ENCODE assay signal across 20 mouse cellular contexts in the genomic region with DNA sequence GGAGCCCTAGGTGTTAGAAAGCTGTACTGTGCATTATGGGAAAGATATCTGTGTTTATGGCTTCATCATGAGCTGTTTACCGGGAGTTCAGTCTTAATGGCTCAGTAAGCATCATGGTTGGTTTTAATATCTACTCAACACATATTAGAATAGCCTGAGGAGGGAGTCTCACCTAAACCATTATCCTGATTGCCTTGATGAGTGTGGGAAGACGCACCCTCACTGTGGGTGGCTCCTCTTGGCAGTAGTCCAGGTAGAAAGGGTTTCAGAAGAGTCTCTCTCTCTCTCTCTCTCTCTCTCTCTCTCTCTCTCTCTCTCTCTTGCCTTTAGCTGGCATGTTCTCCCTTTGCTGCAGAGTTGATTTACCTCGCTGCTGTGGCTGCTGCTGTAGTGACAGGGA. TPM values are rescaled to one million over a fixed set of nuclear protein-coding genes. Genes with fewer than 3 reads are reported as not detected.
DNase-seq lines count a peak whose midpoint lies in the region; ATAC-seq and TF ChIP-seq lines count a peak whose summit lies in the region.
"Had no signal": no experiment of that assay in that cellular context is flagged by ENCODE, and none has a peak within 500 bp of the region (broad histone marks: within the 10 kb centered on the region; RNA-seq: fewer than 3 reads in every experiment).

No protein-coding gene starts in this region.

- TF ChIP-seq CTCF in midbrain, postnatal 0 days (IDR thresholded peaks at IDR 0.05), result no peak
- TF ChIP-seq CTCF in brain, embryonic 14.5 days (IDR thresholded peaks at IDR 0.05; ENCODE audit: borderline replicate concordance, extremely low read depth, insufficient read depth, insufficient read length), result no peak
- no peak for TF ChIP-seq CTCF in stomach, postnatal 0 days (IDR thresholded peaks at IDR 0.05; ENCODE audit: low read depth)

- ATAC-seq in forebrain, embryonic 14.5 days, result no peak
- ATAC-seq in midbrain, postnatal 0 days (ENCODE audit: low FRiP score), result no peak
- no peak for ATAC-seq in midbrain, embryonic 11.5 days (ENCODE audit: low FRiP score)
- ATAC-seq in neural tube, embryonic 14.5 days (ENCODE audit: low read depth), result peak; percentile 85
- no peak for ATAC-seq in stomach, postnatal 0 days (ENCODE audit: low FRiP score, low TSS enrichment)
- ATAC-seq: forebrain, embryonic 15.5 days; intestine, embryonic 16.5 days had no signal

- no peaks in the 10 kb centered on the region for H3K36me3 ChIP-seq in forebrain, embryonic 14.5 days (ENCODE audit: control insufficient read depth, insufficient read depth, low read length)
- no peaks in the 10 kb centered on the region for H3K36me3 ChIP-seq in forebrain, embryonic 10.5 days (replicated peaks)
- no peaks in the 10 kb centered on the region for H3K36me3 ChIP-seq in midbrain, postnatal 0 days (ENCODE audit: insufficient read depth, low read length)
- H3K36me3 ChIP-seq in midbrain, embryonic 11.5 days (ENCODE audit: control insufficient read depth, insufficient read depth, low read length), result no peaks in the 10 kb centered on the region
- H3K36me3 ChIP-seq in neural tube, embryonic 14.5 days (ENCODE audit: control insufficient read depth, insufficient read depth, low read length), result no peaks in the 10 kb centered on the region
- no peaks in the 10 kb centered on the region for H3K36me3 ChIP-seq in stomach, postnatal 0 days (ENCODE audit: control insufficient read depth, insufficient read depth, low read length)
- H3K36me3 ChIP-seq: embryonic facial prominence, embryonic 12.5 days; forebrain, embryonic 15.5 days; heart, embryonic 13.5 days had no signal

- no peaks in the 10 kb centered on the region for H3K4me1 ChIP-seq in forebrain, embryonic 14.5 days (ENCODE audit: control insufficient read depth, insufficient read depth, low read length)
- peaks cover 4% of the 10 kb centered on the region for H3K4me1 ChIP-seq in forebrain, embryonic 10.5 days
- no peaks in the 10 kb centered on the region for H3K4me1 ChIP-seq in midbrain, postnatal 0 days (ENCODE audit: insufficient read depth, low read length)
- H3K4me1 ChIP-seq in midbrain, embryonic 11.5 days (ENCODE audit: control insufficient read depth, insufficient read depth, low read length), result no peaks in the 10 kb centered on the region
- H3K4me1 ChIP-seq in neural tube, embryonic 14.5 days (ENCODE audit: control insufficient read depth, insufficient read depth, low read length), result no peaks in the 10 kb centered on the region
- no peaks in the 10 kb centered on the region for H3K4me1 ChIP-seq in stomach, postnatal 0 days (replicated peaks; ENCODE audit: control insufficient read depth, insufficient read depth)
- H3K4me1 ChIP-seq: embryonic facial prominence, embryonic 12.5 days; forebrain, embryonic 15.5 days had no signal

- H3K27me3 ChIP-seq in forebrain, embryonic 14.5 days (replicated peaks; ENCODE audit: control insufficient read depth, insufficient read depth, low read length), result no peaks in the 10 kb centered on the region
- H3K27me3 ChIP-seq in forebrain, embryonic 10.5 days (ENCODE audit: poor library complexity, severe bottlenecking), result no peaks in the 10 kb centered on the region
- H3K27me3 ChIP-seq in midbrain, postnatal 0 days (ENCODE audit: insufficient read depth, low read length), result no peaks in the 10 kb centered on the region
- H3K27me3 ChIP-seq in midbrain, embryonic 11.5 days (ENCODE audit: control insufficient read depth, insufficient read depth, low read length), result no peaks in the 10 kb centered on the region
- no peaks in the 10 kb centered on the region for H3K27me3 ChIP-seq in neural tube, embryonic 14.5 days (ENCODE audit: control insufficient read depth, insufficient read depth, low read length)
- no peaks in the 10 kb centered on the region for H3K27me3 ChIP-seq in stomach, postnatal 0 days (ENCODE audit: control insufficient read depth, insufficient read depth, low read length)
- H3K27me3 ChIP-seq: embryonic facial prominence, embryonic 12.5 days; forebrain, embryonic 15.5 days had no signal

- H3K9me3 ChIP-seq in forebrain, embryonic 14.5 days (replicated peaks; ENCODE audit: control insufficient read depth, low read length), result no peaks in the 10 kb centered on the region
- no peaks in the 10 kb centered on the region for H3K9me3 ChIP-seq in forebrain, embryonic 10.5 days
- no peaks in the 10 kb centered on the region for H3K9me3 ChIP-seq in midbrain, postnatal 0 days (ENCODE audit: low read length)
- H3K9me3 ChIP-seq in midbrain, embryonic 11.5 days (ENCODE audit: control insufficient read depth, low read length), result no peaks in the 10 kb centered on the region
- H3K9me3 ChIP-seq in neural tube, embryonic 14.5 days (ENCODE audit: control insufficient read depth, low read length), result no peaks in the 10 kb centered on the region
- no peaks in the 10 kb centered on the region for H3K9me3 ChIP-seq in stomach, postnatal 0 days (ENCODE audit: control insufficient read depth, low read length)
- H3K9me3 ChIP-seq: embryonic facial prominence, embryonic 12.5 days; forebrain, embryonic 15.5 days; heart, embryonic 13.5 days had no signal

- WGBS in forebrain, embryonic 14.5 days, result 32% methylated on average over 3 of the region's 3 CpGs
- WGBS in forebrain, embryonic 10.5 days, result 60% methylated on average over 3 of the region's 3 CpGs
- WGBS in midbrain, postnatal 0 days, result 58% methylated on average over 3 of the region's 3 CpGs
- WGBS in midbrain, embryonic 11.5 days, result 57% methylated on average over 3 of the region's 3 CpGs
- 38% methylated on average over 3 of the region's 3 CpGs for WGBS in neural tube, embryonic 14.5 days
- 47% methylated on average over 3 of the region's 3 CpGs for WGBS in stomach, postnatal 0 days

- H3K27ac ChIP-seq in forebrain, embryonic 14.5 days (ENCODE audit: low read depth, low read length), result no peak overlapping the region
- no peak overlapping the region for H3K27ac ChIP-seq in forebrain, embryonic 10.5 days
- H3K27ac ChIP-seq in midbrain, postnatal 0 days (ENCODE audit: low read depth, low read length), result no peak overlapping the region
- H3K27ac ChIP-seq in midbrain, embryonic 11.5 days (ENCODE audit: low read depth, low read length), result no peak overlapping the region
- H3K27ac ChIP-seq in neural tube, embryonic 14.5 days (ENCODE audit: low read depth, low read length), result peak overlapping the region; percentile 56; the same call in 1 of the 2 replicates
- H3K27ac ChIP-seq in stomach, postnatal 0 days (replicated peaks), result no peak overlapping the region
- H3K27ac ChIP-seq: embryonic facial prominence, embryonic 12.5 days; forebrain, embryonic 15.5 days; heart, embryonic 13.5 days had no signal

- TF ChIP-seq POLR2A in brain, embryonic 14.5 days (IDR thresholded peaks at IDR 0.05; ENCODE audit: borderline replicate concordance, extremely low read depth, insufficient read depth, insufficient read length, poor library complexity, severe bottlenecking), result no peak

- no peak overlapping the region for H3K4me3 ChIP-seq in forebrain, embryonic 14.5 days (ENCODE audit: low read depth, low read length)
- no peak overlapping the region for H3K4me3 ChIP-seq in forebrain, embryonic 10.5 days
- H3K4me3 ChIP-seq in midbrain, postnatal 0 days (ENCODE audit: low read depth, low read length), result no peak overlapping the region
- no peak overlapping the region for H3K4me3 ChIP-seq in midbrain, embryonic 11.5 days (ENCODE audit: low read depth, low read length)
- H3K4me3 ChIP-seq in neural tube, embryonic 14.5 days (ENCODE audit: low read depth, low read length), result no peak overlapping the region
- no peak overlapping the region for H3K4me3 ChIP-seq in stomach, postnatal 0 days (ENCODE audit: low read depth, low read length)
- H3K4me3 ChIP-seq: embryonic facial prominence, embryonic 12.5 days; forebrain, embryonic 15.5 days; heart, embryonic 13.5 days had no signal

- H3K4me2 ChIP-seq in forebrain, embryonic 14.5 days (ENCODE audit: low read length), result no peak overlapping the region
- no peak overlapping the region for H3K4me2 ChIP-seq in midbrain, postnatal 0 days (ENCODE audit: low read depth, low read length, poor library complexity, severe bottlenecking)
- no peak overlapping the region for H3K4me2 ChIP-seq in midbrain, embryonic 11.5 days
- H3K4me2 ChIP-seq in neural tube, embryonic 14.5 days (ENCODE audit: low read depth, low read length), result no peak overlapping the region
- no peak overlapping the region for H3K4me2 ChIP-seq in stomach, postnatal 0 days (replicated peaks; ENCODE audit: low read depth)
- H3K4me2 ChIP-seq: embryonic facial prominence, embryonic 12.5 days; forebrain, embryonic 15.5 days; heart, embryonic 13.5 days had no signal

- TF ChIP-seq EP300 in stomach, postnatal 0 days (optimal IDR thresholded peaks at IDR 0.05), result no peak

- DNase-seq in forebrain, embryonic 14.5 days (ENCODE audit: low spot score), result peak; percentile 16
- DNase-seq in forebrain, embryonic 10.5 days (ENCODE audit: extremely low spot score, low spot score), result no peak
- DNase-seq in midbrain, postnatal 0 days (ENCODE audit: low spot score), result peak; percentile 39
- DNase-seq in midbrain, embryonic 11.5 days (ENCODE audit: low spot score, missing footprints), result no peak
- peak; percentile 20 for DNase-seq in brain, embryonic 14.5 days (ENCODE audit: low read depth)
- no peak for DNase-seq in stomach, postnatal 0 days (ENCODE audit: low spot score)
- DNase-seq in urinary bladder, adult 18-20 months (ENCODE audit: low spot score in 2 of 2), result no peak
- DNase-seq: adrenal gland, adult 8-10 months; adrenal gland, postnatal 36 days; cerebellum, adult 11-12 months; cerebellum, adult 9-10 months; cerebellum, postnatal 25 days; gastrocnemius, postnatal 36 days; heart, adult 11 months; heart, postnatal 36 days had no signal

- no peak overlapping the region for H3K9ac ChIP-seq in forebrain, embryonic 14.5 days (ENCODE audit: low read length)
- H3K9ac ChIP-seq in midbrain, postnatal 0 days (replicated peaks; ENCODE audit: low read length, poor library complexity, severe bottlenecking), result no peak overlapping the region
- H3K9ac ChIP-seq in midbrain, embryonic 11.5 days (ENCODE audit: low read length), result no peak overlapping the region
- no peak overlapping the region for H3K9ac ChIP-seq in neural tube, embryonic 14.5 days (replicated peaks; ENCODE audit: low read depth, low read length)
- no peak overlapping the region for H3K9ac ChIP-seq in stomach, postnatal 0 days (ENCODE audit: low read length)
- H3K9ac ChIP-seq: embryonic facial prominence, embryonic 12.5 days; forebrain, embryonic 15.5 days; heart, embryonic 13.5 days had no signal

RNA-seq across cellular contexts. Expression of gene Mal, which starts 34.4 kb away (rescaled TPM):
- polyA plus RNA-seq in forebrain, embryonic 14.5 days (2014; fragmentation: Nextera tagmentation; extraction: Ambion mirVana), result 0.80 and 1.1 TPM in 2 replicates
- polyA plus RNA-seq in forebrain, embryonic 10.5 days (2016; fragmentation: Nextera tagmentation; extraction: Ambion mirVana), result 0.21 and 0.29 TPM in 2 replicates
- total RNA-seq in midbrain, postnatal 0 days (2014; rRNA removed), result 2.6 and 4.3 TPM in 2 replicates
- 2.1 and 3.3 TPM in 2 replicates for polyA plus RNA-seq in midbrain, postnatal 0 days (2015; fragmentation: Nextera tagmentation; extraction: Ambion mirVana)
- polyA plus RNA-seq in midbrain, embryonic 11.5 days (2014; fragmentation: Nextera tagmentation; extraction: Ambion mirVana), result 0.77 and 1.9 TPM in 2 replicates
- polyA plus RNA-seq in brain, embryonic 14.5 days (2012; rRNA removed), result 0.68 and 1.0 TPM in 2 replicates
- 0.90 and 8.3 TPM in 2 replicates for polyA plus RNA-seq in neural tube, embryonic 14.5 days (2014; fragmentation: Nextera tagmentation; extraction: Ambion mirVana)
- 192 and 213 TPM in 2 replicates for polyA plus RNA-seq in stomach, postnatal 0 days (2015; fragmentation: Nextera tagmentation; extraction: Ambion mirVana)

RNA-seq across cellular contexts. Expression of gene Mrps5, which starts 35.0 kb away (rescaled TPM):
- polyA plus RNA-seq in forebrain, embryonic 14.5 days (2014; fragmentation: Nextera tagmentation; extraction: Ambion mirVana), result 156 and 172 TPM in 2 replicates
- polyA plus RNA-seq in forebrain, embryonic 10.5 days (2016; fragmentation: Nextera tagmentation; extraction: Ambion mirVana), result 180 and 188 TPM in 2 replicates
- total RNA-seq in midbrain, postnatal 0 days (2014; rRNA removed), result 69.4 and 87.5 TPM in 2 replicates
- 134 and 140 TPM in 2 replicates for polyA plus RNA-seq in midbrain, postnatal 0 days (2015; fragmentation: Nextera tagmentation; extraction: Ambion mirVana)
- 159 and 170 TPM in 2 replicates for polyA plus RNA-seq in midbrain, embryonic 11.5 days (2014; fragmentation: Nextera tagmentation; extraction: Ambion mirVana)
- polyA plus RNA-seq in brain, embryonic 14.5 days (2012; rRNA removed), result 129 and 157 TPM in 2 replicates
- polyA plus RNA-seq in neural tube, embryonic 14.5 days (2014; fragmentation: Nextera tagmentation; extraction: Ambion mirVana), result 140 and 141 TPM in 2 replicates
- polyA plus RNA-seq in stomach, postnatal 0 days (2015; fragmentation: Nextera tagmentation; extraction: Ambion mirVana), result 87.0 and 90.2 TPM in 2 replicates

RNA-seq across cellular contexts. Expression of gene Zfp661, which starts 35.2 kb away (rescaled TPM):
- polyA plus RNA-seq in forebrain, embryonic 14.5 days (2014; fragmentation: Nextera tagmentation; extraction: Ambion mirVana), result 9.1 and 9.4 TPM in 2 replicates
- polyA plus RNA-seq in forebrain, embryonic 10.5 days (2016; fragmentation: Nextera tagmentation; extraction: Ambion mirVana), result 7.4 and 9.8 TPM in 2 replicates
- 6.8 and 7.0 TPM in 2 replicates for total RNA-seq in midbrain, postnatal 0 days (2014; rRNA removed)
- 3.7 and 4.1 TPM in 2 replicates for polyA plus RNA-seq in midbrain, postnatal 0 days (2015; fragmentation: Nextera tagmentation; extraction: Ambion mirVana)
- polyA plus RNA-seq in midbrain, embryonic 11.5 days (2014; fragmentation: Nextera tagmentation; extraction: Ambion mirVana), result 8.9 and 9.2 TPM in 2 replicates
- 9.3 and 9.9 TPM in 2 replicates for polyA plus RNA-seq in brain, embryonic 14.5 days (2012; rRNA removed)
- polyA plus RNA-seq in neural tube, embryonic 14.5 days (2014; fragmentation: Nextera tagmentation; extraction: Ambion mirVana), result 7.7 and 9.3 TPM in 2 replicates
- polyA plus RNA-seq in stomach, postnatal 0 days (2015; fragmentation: Nextera tagmentation; extraction: Ambion mirVana), result 1.9 TPM in 2 replicates

Comparison
In these comparisons a context has a peak if more than half of its experiments do, and no peak if none do; other contexts are left out.
1. DNase-seq: peak in forebrain, embryonic 14.5 days (single experiment), midbrain, postnatal 0 days (single experiment) and brain, embryonic 14.5 days (single experiment); none in forebrain, embryonic 10.5 days (single experiment), midbrain, embryonic 11.5 days (single experiment), stomach, postnatal 0 days (single experiment) and urinary bladder, adult 18-20 months (0 of 2).
2. RNA of gene Mal, which starts 34.4 kb away (polyA plus RNA-seq): 192 to 213 TPM in stomach, postnatal 0 days; 2.1 to 3.3 TPM in midbrain, postnatal 0 days, 0.68 to 1.0 TPM in brain, embryonic 14.5 days, 0.90 to 8.3 TPM in neural tube, embryonic 14.5 days, 0.80 to 1.1 TPM in forebrain, embryonic 14.5 days, 0.77 to 1.9 TPM in midbrain, embryonic 11.5 days and 0.21 to 0.29 TPM in forebrain, embryonic 10.5 days; every median in the first group is over 10 times any median in the second.